Mouse (Mus musculus): ENCODE results near the gene Hes5. TPM values are rescaled to one million over a fixed set of nuclear protein-coding genes. Genes with fewer than 3 reads are reported as not detected.

The Hes5 gene
- total RNA-seq, 2 experiments from 2014 or later, result 0.76 TPM; not detected in 1

GRCm38 (mm10) chr4:155011312-155012025 is 50.7 kb downstream of the Hes5 start:
- DNase-seq, result no peak

Other genes with a start within 250 kb of the Hes5 start
- under 1 TPM; 0.12 to 0.42 TPM for gene Ttc34, start 123.5 kb upstream of the Hes5 start, total RNA-seq (2021)
- under 1 TPM; 0.24 to 0.45 TPM for gene Mmel1, start 91.3 kb upstream of the Hes5 start, total RNA-seq (2021)
- 10 to 100 TPM; 37.8 to 44.3 TPM for gene Fam213b, start 61.8 kb upstream of the Hes5 start, total RNA-seq (2021)
- 10 to 100 TPM in 1 of 2 experiments, 1 to 10 TPM in 1; 8.1 to 12.7 TPM for gene Tnfrsf14, start 32.4 kb upstream of the Hes5 start, total RNA-seq (2021)
- 10 to 100 TPM; 23.1 to 35.2 TPM for gene Pank4, start 3.2 kb downstream of the Hes5 start, total RNA-seq (2021)
- under 1 TPM; 0.27 to 0.79 TPM for gene Plch2, start 95.9 kb downstream of the Hes5 start, total RNA-seq (2021)
- 10 to 100 TPM; 21.8 to 30.1 TPM for gene Pex10, start 106.1 kb downstream of the Hes5 start, total RNA-seq (2021)
- gene Rer1, start 125.5 kb downstream of the Hes5 start, total RNA-seq (2021), result 10 to 100 TPM; 91.2 to 93.1 TPM
- 10 to 100 TPM in 1 of 2 experiments, 1 to 10 TPM in 1; 7.0 to 11.2 TPM for gene Morn1, start 125.7 kb downstream of the Hes5 start, total RNA-seq (2021)